Mouse (Mus musculus): ENCODE measurements around the gene Sez6l2. TPM values are rescaled to one million over a fixed set of nuclear protein-coding genes. Genes with fewer than 3 reads are reported as not detected.

Gene Sez6l2
- total RNA-seq, 4 experiments from 2014 or later: 2.6 to 7.2 (median 6.4) TPM

Other genes with a start within 250 kb of the Sez6l2 start
- 10 to 100 TPM in 1 of 4 experiments, 1 to 10 TPM in 3; 4.9 to 10.0 (median 6.2) TPM for gene Coro1a, start 242.8 kb upstream of the Sez6l2 start, total RNA-seq (2022)
- 10 to 100 TPM; 46.5 to 52.3 (median 50.4) TPM for gene Mapk3, start 191.0 kb upstream of the Sez6l2 start, total RNA-seq (2022)
- 1 to 10 TPM; 1.3 to 2.2 (median 1.8) TPM for gene Gdpd3, start 184.2 kb upstream of the Sez6l2 start, total RNA-seq (2022)
- 10 to 100 TPM; 46.6 to 99.6 (median 72.6) TPM for gene Ypel3, start 173.6 kb upstream of the Sez6l2 start, total RNA-seq (2022)
- under 1 TPM; 0.40 to 0.49 (median 0.42) TPM for gene Tbx6, start 169.1 kb upstream of the Sez6l2 start, total RNA-seq (2022)
- 10 to 100 TPM; 32.7 to 36.8 (median 34.5) TPM for gene Ppp4c, start 158.1 kb upstream of the Sez6l2 start, total RNA-seq (2022)
- gene Fam57b, start 152.9 kb upstream of the Sez6l2 start, total RNA-seq (2022): 10 to 100 TPM in 1 of 4 experiments, 1 to 10 TPM in 3; 6.9 to 10.1 (median 8.0) TPM
- not detected for gene 4930451I11Rik, start 118.9 kb upstream of the Sez6l2 start, total RNA-seq (2022)
- gene Doc2a, start 103.1 kb upstream of the Sez6l2 start, total RNA-seq (2022): not detected
- gene Hirip3, start 88.6 kb upstream of the Sez6l2 start, total RNA-seq (2022): 1 to 10 TPM; 4.8 to 9.6 (median 6.4) TPM
- gene Ino80e, start 88.2 kb upstream of the Sez6l2 start, total RNA-seq (2022): 10 to 100 TPM; 18.3 to 23.9 (median 21.3) TPM
- gene Taok2, start 65.9 kb upstream of the Sez6l2 start, total RNA-seq (2022): 10 to 100 TPM; 35.8 to 40.4 (median 38.5) TPM
- 10 to 100 TPM; 10.3 to 13.1 (median 12.6) TPM for gene Tmem219, start 27.6 kb upstream of the Sez6l2 start, total RNA-seq (2022)
- gene Kctd13, start 21.7 kb upstream of the Sez6l2 start, total RNA-seq (2022): 1 to 10 TPM; 6.6 to 9.3 (median 7.3) TPM
- gene Asphd1, start 981 bp upstream of the Sez6l2 start, total RNA-seq (2022): under 1 TPM in 1 of 4 experiments, not detected in 3; 0.19 TPM
- gene Cdipt, start 25.4 kb downstream of the Sez6l2 start, total RNA-seq (2022): 10 to 100 TPM; 45.9 to 53.7 (median 50.7) TPM
- under 1 TPM in 3 of 4 experiments, not detected in 1; 0.37 to 0.60 (median 0.43) TPM for gene Cdiptos, start 25.5 kb downstream of the Sez6l2 start, total RNA-seq (2022)
- gene Mvp, start 64.1 kb downstream of the Sez6l2 start, total RNA-seq (2022): 10 to 100 TPM; 59.3 to 81.8 (median 73.5) TPM
- gene Pagr1b, start 65.9 kb downstream of the Sez6l2 start, total RNA-seq (2022): not detected
- 10 to 100 TPM in 2 of 4 experiments, 1 to 10 TPM in 2; 8.3 to 22.2 (median 10.5) TPM for gene Pagr1a, start 66.8 kb downstream of the Sez6l2 start, total RNA-seq (2022)
- gene Gm42742, start 70.5 kb downstream of the Sez6l2 start, total RNA-seq (2022): 10 to 100 TPM; 28.1 to 33.3 (median 31.4) TPM
- gene Prrt2, start 70.6 kb downstream of the Sez6l2 start, total RNA-seq (2022): 1 to 10 TPM in 1 of 4 experiments, under 1 TPM in 1, not detected in 2; 0.87 to 1.1 TPM
- gene Maz, start 76.5 kb downstream of the Sez6l2 start, total RNA-seq (2022): 10 to 100 TPM; 48.5 to 55.9 (median 54.8) TPM
- gene Kif22, start 91.9 kb downstream of the Sez6l2 start, total RNA-seq (2022): 1 to 10 TPM in 3 of 4 experiments, not detected in 1; 1.2 to 2.2 (median 1.6) TPM
- not detected for gene Zg16, start 136.8 kb downstream of the Sez6l2 start, total RNA-seq (2022)
- 1 to 10 TPM; 1.2 to 2.9 (median 1.3) TPM for gene AI467606, start 140.8 kb downstream of the Sez6l2 start, total RNA-seq (2022)
- gene Qprt, start 171.7 kb downstream of the Sez6l2 start, total RNA-seq (2022): not detected
- under 1 TPM; 0.38 to 0.57 (median 0.46) TPM for gene Spn, start 187.3 kb downstream of the Sez6l2 start, total RNA-seq (2022)
- gene Cd2bp2, start 245.5 kb downstream of the Sez6l2 start, total RNA-seq (2022): 10 to 100 TPM; 36.2 to 45.1 (median 40.6) TPM